Mouse (Mus musculus): ENCODE results near the gene Id1. TPM values are rescaled to one million over a fixed set of nuclear protein-coding genes. Genes with fewer than 3 reads are reported as not detected.

Id1 gene
- polyA plus RNA-seq, 1 experiment from 2014 or later, result 68.4 TPM

- no peak for ATAC-seq
- Histone ChIP-seq H3K4me1 (ENCODE audit: control insufficient read depth, insufficient read depth, low read depth, low read length) (peaks cover 9% of the 10 kb centered on the region), H3K36me3 (ENCODE audit: control insufficient read depth, insufficient read depth, low read length) (no peaks in the 10 kb centered on the region), H3K9ac (ENCODE audit: low read depth, low read length) (no peak overlapping the region), H3K4me3 (ENCODE audit: low read length) (no peak overlapping the region), H3K27me3 (replicated peaks; ENCODE audit: control insufficient read depth, insufficient read depth, low read length) (no peaks in the 10 kb centered on the region), H3K27ac (ENCODE audit: low read depth, low read length) (no peak overlapping the region), H3K4me2 (ENCODE audit: low read length) (no peak overlapping the region), H3K9me3 (ENCODE audit: control insufficient read depth, low read length) (no peaks in the 10 kb centered on the region)
- WGBS, result 59% methylated on average over 12 of the region's 12 CpGs
These were observed 31.7 kb downstream of the Id1 start for GRCm38 (mm10) chr2:152767618-152768271.

- WGBS, result 86% methylated on average over 7 of the region's 7 CpGs
- Histone ChIP-seq H3K27ac (ENCODE audit: low read depth, low read length) (no peak overlapping the region), H3K9ac (ENCODE audit: low read depth, low read length) (no peak overlapping the region), H3K27me3 (replicated peaks; ENCODE audit: control insufficient read depth, insufficient read depth, low read length) (no peaks in the 10 kb centered on the region), H3K4me2 (ENCODE audit: low read length) (no peak overlapping the region), H3K4me3 (ENCODE audit: low read length) (no peak overlapping the region), H3K4me1 (ENCODE audit: control insufficient read depth, insufficient read depth, low read depth, low read length) (peaks cover 3% of the 10 kb centered on the region), H3K36me3 (ENCODE audit: control insufficient read depth, insufficient read depth, low read length) (no peaks in the 10 kb centered on the region), H3K9me3 (ENCODE audit: control insufficient read depth, low read length) (no peaks in the 10 kb centered on the region)
- ATAC-seq, result no peak
These were observed 33.6 kb downstream of the Id1 start for GRCm38 (mm10) chr2:152769677-152770076.

- Histone ChIP-seq H3K9me3 (ENCODE audit: control insufficient read depth, low read length) (no peaks in the 10 kb centered on the region), H3K36me3 (ENCODE audit: control insufficient read depth, insufficient read depth, low read length) (no peaks in the 10 kb centered on the region), H3K9ac (ENCODE audit: low read depth, low read length) (no peak overlapping the region), H3K27ac (ENCODE audit: low read depth, low read length) (no peak overlapping the region), H3K27me3 (replicated peaks; ENCODE audit: control insufficient read depth, insufficient read depth, low read length) (no peaks in the 10 kb centered on the region), H3K4me3 (ENCODE audit: low read length) (no peak overlapping the region), H3K4me2 (ENCODE audit: low read length) (no peak overlapping the region), H3K4me1 (ENCODE audit: control insufficient read depth, insufficient read depth, low read depth, low read length) (no peaks in the 10 kb centered on the region)
- no peak for ATAC-seq
- 91% methylated on average over 9 of the region's 9 CpGs for WGBS
These were observed 35.5 kb downstream of the Id1 start for GRCm38 (mm10) chr2:152771571-152771970.

GRCm38 (mm10) chr2:152772231-152772630 is 36.2 kb downstream of the Id1 start:
- 35% methylated on average over 1 of the region's 1 CpGs for WGBS
- H3K36me3 ChIP-seq (ENCODE audit: control insufficient read depth, insufficient read depth, low read length), result no peaks in the 10 kb centered on the region
- ATAC-seq, result no peak
- H3K9ac ChIP-seq (ENCODE audit: low read depth, low read length), result no peak overlapping the region
- no peak overlapping the region for H3K4me2 ChIP-seq (ENCODE audit: low read length)
- H3K9me3 ChIP-seq (ENCODE audit: control insufficient read depth, low read length), result no peaks in the 10 kb centered on the region
- no peaks in the 10 kb centered on the region for H3K27me3 ChIP-seq (replicated peaks; ENCODE audit: control insufficient read depth, insufficient read depth, low read length)
- H3K27ac ChIP-seq (ENCODE audit: low read depth, low read length), result no peak overlapping the region
- H3K4me3 ChIP-seq (ENCODE audit: low read length), result no peak overlapping the region
- no peaks in the 10 kb centered on the region for H3K4me1 ChIP-seq (ENCODE audit: control insufficient read depth, insufficient read depth, low read depth, low read length)

GRCm38 (mm10) chr2:152775357-152775756 is 39.3 kb downstream of the Id1 start:
- H3K4me2 ChIP-seq (ENCODE audit: low read length), result no peak overlapping the region
- H3K27me3 ChIP-seq (replicated peaks; ENCODE audit: control insufficient read depth, insufficient read depth, low read length), result no peaks in the 10 kb centered on the region
- 91% methylated on average over 4 of the region's 4 CpGs for WGBS
- no peaks in the 10 kb centered on the region for H3K4me1 ChIP-seq (ENCODE audit: control insufficient read depth, insufficient read depth, low read depth, low read length)
- no peak overlapping the region for H3K4me3 ChIP-seq (ENCODE audit: low read length)
- peaks cover 1% of the 10 kb centered on the region for H3K36me3 ChIP-seq (ENCODE audit: control insufficient read depth, insufficient read depth, low read length)
- H3K9ac ChIP-seq (ENCODE audit: low read depth, low read length), result no peak overlapping the region
- no peaks in the 10 kb centered on the region for H3K9me3 ChIP-seq (ENCODE audit: control insufficient read depth, low read length)
- no peak overlapping the region for H3K27ac ChIP-seq (ENCODE audit: low read depth, low read length)
- no peak for ATAC-seq

- Histone ChIP-seq H3K36me3 (ENCODE audit: control insufficient read depth, insufficient read depth, low read length) (peaks cover 8% of the 10 kb centered on the region), H3K27me3 (replicated peaks; ENCODE audit: control insufficient read depth, insufficient read depth, low read length) (no peaks in the 10 kb centered on the region), H3K4me1 (ENCODE audit: control insufficient read depth, insufficient read depth, low read depth, low read length) (no peaks in the 10 kb centered on the region), H3K9ac (ENCODE audit: low read depth, low read length) (no peak overlapping the region), H3K4me2 (ENCODE audit: low read length) (no peak overlapping the region), H3K27ac (ENCODE audit: low read depth, low read length) (no peak overlapping the region), H3K4me3 (ENCODE audit: low read length) (no peak overlapping the region), H3K9me3 (ENCODE audit: control insufficient read depth, low read length) (no peaks in the 10 kb centered on the region)
- WGBS, result 75% methylated on average over 3 of the region's 3 CpGs
- ATAC-seq, result no peak
These were observed 40.0 kb downstream of the Id1 start for GRCm38 (mm10) chr2:152776019-152776418.

GRCm38 (mm10) chr2:152776435-152776834 is 40.4 kb downstream of the Id1 start:
- ATAC-seq, result no peak
- Histone ChIP-seq H3K4me2 (ENCODE audit: low read length) (no peak overlapping the region), H3K36me3 (ENCODE audit: control insufficient read depth, insufficient read depth, low read length) (peaks cover 12% of the 10 kb centered on the region), H3K27me3 (replicated peaks; ENCODE audit: control insufficient read depth, insufficient read depth, low read length) (no peaks in the 10 kb centered on the region), H3K4me1 (ENCODE audit: control insufficient read depth, insufficient read depth, low read depth, low read length) (no peaks in the 10 kb centered on the region), H3K4me3 (ENCODE audit: low read length) (no peak overlapping the region), H3K9ac (ENCODE audit: low read depth, low read length) (no peak overlapping the region), H3K27ac (ENCODE audit: low read depth, low read length) (no peak overlapping the region), H3K9me3 (ENCODE audit: control insufficient read depth, low read length) (no peaks in the 10 kb centered on the region)
- WGBS, result 88% methylated on average over 2 of the region's 2 CpGs

- ATAC-seq, result no peak
- WGBS, result 92% methylated on average over 3 of the region's 3 CpGs
- H3K4me2 ChIP-seq (ENCODE audit: low read length), result no peak overlapping the region
- H3K4me3 ChIP-seq (ENCODE audit: low read length), result no peak overlapping the region
- peaks cover 17% of the 10 kb centered on the region for H3K36me3 ChIP-seq (ENCODE audit: control insufficient read depth, insufficient read depth, low read length)
- no peaks in the 10 kb centered on the region for H3K9me3 ChIP-seq (ENCODE audit: control insufficient read depth, low read length)
- no peak overlapping the region for H3K27ac ChIP-seq (ENCODE audit: low read depth, low read length)
- H3K27me3 ChIP-seq (replicated peaks; ENCODE audit: control insufficient read depth, insufficient read depth, low read length), result no peaks in the 10 kb centered on the region
- no peak overlapping the region for H3K9ac ChIP-seq (ENCODE audit: low read depth, low read length)
- H3K4me1 ChIP-seq (ENCODE audit: control insufficient read depth, insufficient read depth, low read depth, low read length), result no peaks in the 10 kb centered on the region
These were observed 41.0 kb downstream of the Id1 start for GRCm38 (mm10) chr2:152777081-152777480.

- Histone ChIP-seq H3K36me3 (ENCODE audit: control insufficient read depth, insufficient read depth, low read length) (peaks cover 17% of the 10 kb centered on the region), H3K4me2 (ENCODE audit: low read length) (no peak overlapping the region), H3K27ac (ENCODE audit: low read depth, low read length) (no peak overlapping the region), H3K27me3 (replicated peaks; ENCODE audit: control insufficient read depth, insufficient read depth, low read length) (no peaks in the 10 kb centered on the region), H3K9me3 (ENCODE audit: control insufficient read depth, low read length) (no peaks in the 10 kb centered on the region), H3K4me3 (ENCODE audit: low read length) (no peak overlapping the region), H3K4me1 (ENCODE audit: control insufficient read depth, insufficient read depth, low read depth, low read length) (no peaks in the 10 kb centered on the region; the same call in 1 of the 2 replicates), H3K9ac (ENCODE audit: low read depth, low read length) (no peak overlapping the region)
- WGBS, result 97% methylated on average over 2 of the region's 2 CpGs
- no peak for ATAC-seq
These were observed 44.4 kb downstream of the Id1 start for GRCm38 (mm10) chr2:152780466-152780865.

Data from hindbrain, embryonic 16.5 days (tissue).